Mouse (Mus musculus) monocyte, adult 2 months (primary cell): ENCODE measurements around the gene Gm14288.
"Not testable (repeated sequence)": the region's sequence is repeated elsewhere in the genome, so short reads cannot be mapped to it uniquely, and the experiment has no call there.

ENCODE experiments used
- DNase-seq, 2 experiments: peaks; one replicate each; pipeline ENCODE4 v3.0.0; 2022; ENCODE audit warnings: low spot score in 2 of 2, low read depth in 1 of 2

Gm14288 gene

DNA sequence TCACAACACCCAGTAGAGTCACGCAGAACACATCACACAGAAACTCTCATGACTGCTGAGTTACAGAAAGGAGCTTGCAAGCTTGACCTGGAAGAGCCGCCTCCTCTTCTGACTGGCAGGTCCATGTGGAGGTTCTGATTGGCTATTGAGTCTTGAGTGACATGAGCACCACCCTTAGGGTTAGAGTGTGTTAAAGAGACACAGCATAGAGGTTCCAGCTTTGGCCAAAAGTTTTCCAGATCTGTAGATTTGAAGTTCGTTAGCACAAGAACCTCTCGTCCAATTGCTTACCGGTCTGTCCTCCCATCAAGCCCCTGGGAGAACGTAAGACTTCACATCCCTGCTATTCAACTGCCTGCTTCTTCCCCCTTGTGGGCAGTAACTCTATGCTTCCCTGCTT is at the start of gene Gm14288:
Gene Gm14288, minus strand, starts transcription at position 101 of the 400 bp plus-strand sequence.
- not testable (repeated sequence) for DNase-seq

DNA sequence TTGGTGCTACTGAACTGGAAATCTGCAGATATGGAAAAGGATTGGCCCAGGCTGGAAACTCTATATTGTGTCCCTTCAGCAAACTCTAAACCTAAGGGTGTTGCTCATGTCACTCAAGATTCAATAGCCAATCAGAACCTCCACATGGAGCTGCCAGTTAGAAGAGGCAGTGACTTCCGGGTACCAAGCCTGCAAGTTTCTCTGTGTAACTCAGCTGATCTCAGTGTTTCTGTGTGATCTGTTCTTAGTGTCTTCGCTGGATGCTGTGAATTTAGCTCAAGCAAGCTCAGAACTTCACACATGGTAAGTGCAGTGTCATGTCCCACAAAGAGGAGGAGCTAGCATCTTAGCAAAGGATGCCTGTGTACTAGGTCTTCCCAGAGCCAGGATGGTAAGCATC is 59.7 kb downstream of the Gm14288 start, which contains the start of gene Gm2007:
Gene Gm2007, plus strand, starts transcription at position 301 of the 400 bp plus-strand sequence.
- not testable (repeated sequence) for DNase-seq
